Mouse (Mus musculus): ENCODE results near the gene Diras1. TPM values are rescaled to one million over a fixed set of nuclear protein-coding genes. Genes with fewer than 3 reads are reported as not detected.
"Not testable (repeated sequence)": the region's sequence is repeated elsewhere in the genome, so short reads cannot be mapped to it uniquely, and the experiment has no call there.

Diras1 gene
- polyA plus RNA-seq (2012; rRNA removed) = 0.04 and 0.25 TPM in 2 replicates

GRCm38 (mm10) chr10:81025639-81026275, at the start of gene Diras1:
Gene Diras1, minus strand, starts transcription at chr10:81025662.
- H3K36me3 ChIP-seq (ENCODE audit: control insufficient read depth, insufficient read depth, low read length) = no peaks in the 10 kb centered on the region
- H3K4me1 ChIP-seq (ENCODE audit: control insufficient read depth, insufficient read depth, low read length) = no peaks in the 10 kb centered on the region
- no peak within 1 kb of the TSS for H3K4me3 ChIP-seq (ENCODE audit: insufficient read depth, low read depth, low read length)
- no peaks in the 10 kb centered on the region; the same call in 1 of the 2 replicates for H3K27me3 ChIP-seq (replicated peaks; ENCODE audit: control insufficient read depth, insufficient read depth, low read length)
- DNase-seq = no peak
- no peak within 1 kb of the TSS for H3K27ac ChIP-seq (ENCODE audit: insufficient read depth, low read depth, low read length)
- TF ChIP-seq POLR2A (IDR thresholded peaks at IDR 0.05; ENCODE audit: low read depth, low read length) (no peak), CTCF (conservative IDR thresholded peaks at IDR 0.05; ENCODE audit: insufficient read depth, insufficient read length, low read depth, low read length) (no peak)
- 49% methylated on average over 12 of the region's 12 CpGs for WGBS

DNA sequence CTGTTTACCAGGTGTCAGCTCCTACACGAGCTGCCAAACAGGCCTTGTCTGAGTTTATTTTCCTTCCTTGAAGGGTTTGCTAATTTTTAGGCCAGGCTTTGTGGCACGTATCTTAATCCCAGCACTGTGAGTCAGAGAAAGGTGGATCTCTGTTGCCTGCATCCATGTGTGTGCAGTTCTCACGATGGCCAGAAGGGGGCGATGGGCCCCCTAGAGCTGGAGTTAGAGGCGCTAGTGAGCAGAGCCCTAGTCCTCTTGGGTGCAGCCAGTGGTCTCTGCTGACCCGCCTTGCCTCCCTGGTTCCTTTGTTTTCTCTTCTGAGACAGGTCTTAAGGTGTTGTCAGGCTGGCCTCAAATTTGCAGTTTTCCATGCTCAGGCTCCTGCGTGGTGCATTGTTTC, 48.0 kb upstream of the Diras1 start:
- H3K27ac ChIP-seq (ENCODE audit: insufficient read depth, low read depth, low read length) = no peak overlapping the region
- WGBS = 68% methylated on average over 7 of the region's 7 CpGs
- peaks cover 4% of the 10 kb centered on the region; the same call in 1 of the 2 replicates for H3K4me1 ChIP-seq (ENCODE audit: control insufficient read depth, insufficient read depth, low read length)
- no peaks in the 10 kb centered on the region for H3K36me3 ChIP-seq (ENCODE audit: control insufficient read depth, insufficient read depth, low read length)
- TF ChIP-seq POLR2A (IDR thresholded peaks at IDR 0.05; ENCODE audit: low read depth, low read length) (no peak), CTCF (conservative IDR thresholded peaks at IDR 0.05; ENCODE audit: insufficient read depth, insufficient read length, low read depth, low read length) (peak; percentile 48)
- no peak overlapping the region for H3K4me3 ChIP-seq (ENCODE audit: insufficient read depth, low read depth, low read length)
- DNase-seq = no peak
- H3K27me3 ChIP-seq (replicated peaks; ENCODE audit: control insufficient read depth, insufficient read depth, low read length) = no peaks in the 10 kb centered on the region

DNA sequence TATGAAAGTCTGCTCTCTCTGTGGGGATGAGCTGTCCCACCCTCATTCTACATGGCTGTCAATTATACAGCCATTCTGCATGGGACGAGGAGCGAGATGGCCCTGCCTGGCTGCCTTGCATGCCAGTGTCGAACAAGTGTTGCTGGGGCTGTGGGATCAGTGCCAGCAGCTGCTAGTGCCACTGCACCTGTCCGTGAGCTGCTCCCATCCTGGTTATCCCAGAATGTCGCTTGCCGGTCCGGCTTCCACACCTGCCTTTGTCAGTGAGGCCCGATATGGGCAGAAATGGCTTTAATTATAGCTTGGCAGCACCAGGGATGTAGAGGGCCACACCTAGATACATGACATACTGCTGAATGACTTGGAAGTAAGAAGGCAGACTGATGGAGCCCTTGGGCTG, 46.8 kb upstream of the Diras1 start:
- Histone ChIP-seq H3K4me1 (ENCODE audit: control insufficient read depth, insufficient read depth, low read length) (peaks cover 4% of the 10 kb centered on the region; the same call in 1 of the 2 replicates), H3K36me3 (ENCODE audit: control insufficient read depth, insufficient read depth, low read length) (no peaks in the 10 kb centered on the region), H3K27ac (ENCODE audit: insufficient read depth, low read depth, low read length) (no peak overlapping the region), H3K4me3 (ENCODE audit: insufficient read depth, low read depth, low read length) (no peak overlapping the region), H3K27me3 (replicated peaks; ENCODE audit: control insufficient read depth, insufficient read depth, low read length) (no peaks in the 10 kb centered on the region)
- no peak for DNase-seq
- WGBS = 95% methylated on average over 8 of the region's 8 CpGs
- no peak for TF ChIP-seq CTCF (conservative IDR thresholded peaks at IDR 0.05; ENCODE audit: insufficient read depth, insufficient read length, low read depth, low read length)
- no peak for TF ChIP-seq POLR2A (IDR thresholded peaks at IDR 0.05; ENCODE audit: low read depth, low read length)

DNA sequence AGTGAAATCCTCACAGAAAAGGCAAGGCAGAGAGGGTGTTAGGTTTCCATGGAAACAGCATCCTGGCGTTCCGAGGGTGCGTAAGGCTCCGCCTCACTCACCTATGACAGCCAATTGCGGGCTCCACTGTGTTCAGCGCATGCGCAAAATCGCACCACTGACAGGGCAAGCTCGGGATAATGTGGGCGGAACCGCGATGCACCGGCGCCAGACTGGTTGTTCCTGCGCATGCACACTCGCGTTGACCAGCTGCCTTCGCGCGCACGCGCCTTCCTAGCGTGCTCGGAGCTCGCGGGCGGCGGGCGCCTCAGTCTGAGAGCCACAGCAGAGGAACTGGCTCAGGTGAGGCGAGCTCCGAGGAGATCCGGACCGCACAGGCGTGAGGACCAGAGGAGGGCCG, 44.4 kb upstream of the Diras1 start, which contains the start of gene Thop1:
Gene Thop1, plus strand, starts transcription at position 200 of the 400 bp plus-strand sequence.
- Histone ChIP-seq H3K4me3 (ENCODE audit: insufficient read depth, low read depth, low read length) (peak within 1 kb of the TSS; percentile 54), H3K27me3 (replicated peaks; ENCODE audit: control insufficient read depth, insufficient read depth, low read length) (no peaks in the 10 kb centered on the region), H3K27ac (ENCODE audit: insufficient read depth, low read depth, low read length) (no peak within 1 kb of the TSS), H3K4me1 (ENCODE audit: control insufficient read depth, insufficient read depth, low read length) (peaks cover 4% of the 10 kb centered on the region; the same call in 1 of the 2 replicates), H3K36me3 (ENCODE audit: control insufficient read depth, insufficient read depth, low read length) (no peaks in the 10 kb centered on the region)
- TF ChIP-seq POLR2A (IDR thresholded peaks at IDR 0.05; ENCODE audit: low read depth, low read length) (no peak), CTCF (conservative IDR thresholded peaks at IDR 0.05; ENCODE audit: insufficient read depth, insufficient read length, low read depth, low read length) (no peak)
- WGBS = under 1% methylated on average over 35 of the region's 35 CpGs
- peak; percentile 99 for DNase-seq

- Histone ChIP-seq H3K27ac (ENCODE audit: insufficient read depth, low read depth, low read length) (no peak overlapping the region), H3K27me3 (replicated peaks; ENCODE audit: control insufficient read depth, insufficient read depth, low read length) (no peaks in the 10 kb centered on the region), H3K36me3 (ENCODE audit: control insufficient read depth, insufficient read depth, low read length) (no peaks in the 10 kb centered on the region), H3K4me3 (ENCODE audit: insufficient read depth, low read depth, low read length) (no peak overlapping the region), H3K4me1 (ENCODE audit: control insufficient read depth, insufficient read depth, low read length) (peaks cover 4% of the 10 kb centered on the region; the same call in 1 of the 2 replicates)
- TF ChIP-seq CTCF (conservative IDR thresholded peaks at IDR 0.05; ENCODE audit: insufficient read depth, insufficient read length, low read depth, low read length) (no peak), POLR2A (IDR thresholded peaks at IDR 0.05; ENCODE audit: low read depth, low read length) (no peak)
- DNase-seq = no peak
- WGBS = 75% methylated on average over 5 of the region's 5 CpGs
Measured at GRCm38 (mm10) chr10:81068706-81069105, 43.2 kb upstream of the Diras1 start.

- not testable (repeated sequence) for H3K27ac ChIP-seq (ENCODE audit: insufficient read depth, low read depth, low read length); H3K36me3 ChIP-seq (ENCODE audit: control insufficient read depth, insufficient read depth, low read length); H3K4me3 ChIP-seq (ENCODE audit: insufficient read depth, low read depth, low read length); H3K4me1 ChIP-seq (ENCODE audit: control insufficient read depth, insufficient read depth, low read length); H3K27me3 ChIP-seq (replicated peaks; ENCODE audit: control insufficient read depth, insufficient read depth, low read length); DNase-seq
- WGBS = 89% methylated on average over 8 of the region's 8 CpGs
Measured at GRCm38 (mm10) chr10:81064519-81064918, 39.1 kb upstream of the Diras1 start.

DNA sequence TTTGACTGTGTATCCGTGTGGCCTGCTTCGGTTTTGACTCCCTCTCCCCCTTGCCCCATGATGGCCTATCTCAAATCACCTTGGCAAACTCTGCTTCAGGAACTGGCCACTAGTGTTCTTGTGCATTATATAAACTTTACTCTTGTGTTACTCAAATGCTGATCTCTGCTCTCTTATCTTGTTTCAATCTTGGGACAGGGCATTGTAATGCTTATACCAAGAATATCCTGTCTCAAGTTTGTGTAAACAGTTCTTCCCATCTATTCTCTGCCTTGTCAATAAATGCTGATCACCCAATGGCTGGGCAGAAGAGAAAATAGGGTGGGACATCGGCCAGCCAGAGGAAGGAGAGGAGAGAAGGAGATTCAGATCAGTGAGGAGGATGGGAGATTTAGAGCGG, 37.2 kb upstream of the Diras1 start:
- Histone ChIP-seq H3K36me3 (ENCODE audit: control insufficient read depth, insufficient read depth, low read length) (no peaks in the 10 kb centered on the region), H3K4me3 (ENCODE audit: insufficient read depth, low read depth, low read length) (no peak overlapping the region), H3K4me1 (ENCODE audit: control insufficient read depth, insufficient read depth, low read length) (peaks cover 6% of the 10 kb centered on the region; the same call in 1 of the 2 replicates), H3K27me3 (replicated peaks; ENCODE audit: control insufficient read depth, insufficient read depth, low read length) (no peaks in the 10 kb centered on the region), H3K27ac (ENCODE audit: insufficient read depth, low read depth, low read length) (no peak overlapping the region)
- WGBS = 61% methylated on average over 4 of the region's 4 CpGs
- TF ChIP-seq CTCF (conservative IDR thresholded peaks at IDR 0.05; ENCODE audit: insufficient read depth, insufficient read length, low read depth, low read length) (no peak), POLR2A (IDR thresholded peaks at IDR 0.05; ENCODE audit: low read depth, low read length) (no peak)
- no peak for DNase-seq
